Mouse (Mus musculus) testis, adult 2 months (tissue): ENCODE data around the gene Vipr2.

Source experiments
- CTCF ChIP-seq: fragments of 200-500 bp; IDR thresholded peaks from 2 replicates; pipeline ENCODE4 v1.5.1; 2012; ENCODE audit warnings: low read depth, mild to moderate bottlenecking, inconsistent platforms, low read length, moderate library complexity; ENCODE audit not compliant: control insufficient read depth, insufficient read depth, insufficient replicate concordance
- POLR2A ChIP-seq: fragments of 200-500 bp; IDR thresholded peaks from 2 replicates; pipeline ENCODE4 v1.6.1; 2012; ENCODE audit warnings: low read depth, mild to moderate bottlenecking, inconsistent platforms, low read length, moderate library complexity; ENCODE audit not compliant: control insufficient read depth

DNA sequence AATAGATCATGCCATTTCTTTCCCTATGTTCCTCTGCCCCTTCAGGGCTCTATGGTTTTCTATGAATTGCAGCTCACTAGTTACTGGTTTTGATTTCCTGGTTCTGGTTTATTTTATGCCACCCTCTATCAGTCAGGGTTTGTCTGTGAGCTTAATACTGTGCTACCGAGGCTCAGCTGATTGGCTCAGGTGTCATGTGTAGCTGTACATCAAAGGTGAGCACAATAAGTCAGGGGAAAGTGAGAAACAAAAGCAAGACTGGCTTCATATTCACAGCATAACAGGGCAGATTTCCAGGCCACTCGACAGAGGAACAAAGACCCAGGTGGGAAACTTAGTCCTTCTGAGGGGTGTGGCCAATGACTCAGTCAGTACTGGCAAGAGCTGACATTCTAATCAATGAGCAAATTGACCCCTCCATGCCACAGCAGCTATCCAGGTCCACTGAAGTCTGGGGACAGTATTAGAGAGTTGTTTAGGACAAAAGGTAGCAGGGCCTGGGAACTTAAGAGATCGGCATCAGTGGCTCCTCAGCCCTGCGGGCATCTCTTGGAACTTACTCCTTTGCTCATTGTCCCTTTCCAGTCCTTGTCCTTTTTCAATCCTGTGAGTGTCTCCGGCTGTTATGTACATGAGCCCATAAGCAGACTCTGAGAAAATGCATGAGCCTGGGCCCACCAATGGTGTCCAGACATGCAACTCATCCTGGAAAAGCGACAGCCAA is 105.8 kb downstream of the Vipr2 start:
- TF ChIP-seq POLR2A, result no peak
- TF ChIP-seq CTCF, result no peak
